Mouse (Mus musculus) gastrocnemius, postnatal 36 days (tissue): Measurements from ENCODE around the gene Mxd4. TPM values are rescaled to one million over a fixed set of nuclear protein-coding genes. Genes with fewer than 3 reads are reported as not detected.

Source experiments
- DNase-seq, 2 experiments: peaks; one replicate each; pipeline ENCODE4 v3.0.0; 2022
- intact Hi-C: fragments of 180-260 bp; cut with DNase I; formaldehyde crosslinking; loops from one replicate; pipeline ENCODE4 v1.15.1; 2025
- long read RNA-seq, 2 experiments: library from polyadenylated mRNA; stranded (forward); transcript quantifications; one replicate each; pipeline ENCODE4 v2.0.0; 2021
- total RNA-seq, 2 experiments: library from RNA; stranded (reverse); gene quantifications; 2 replicates each; pipeline ENCODE4 v1.2.3; 2021

The Mxd4 gene
- 10 to 100 TPM; 28.2 to 31.1 TPM for total RNA-seq
- long read RNA-seq, experiment 1, partial matches to known transcripts = 2 of 28 reads
- long read RNA-seq, experiment 1, other reads (novel, unspliced or antisense) = 22 of 28 reads
- long read RNA-seq, experiment 2, partial matches to known transcripts = 1 of 38 reads
- long read RNA-seq, experiment 2, other reads (novel, unspliced or antisense) = 34 of 38 reads

DNA sequence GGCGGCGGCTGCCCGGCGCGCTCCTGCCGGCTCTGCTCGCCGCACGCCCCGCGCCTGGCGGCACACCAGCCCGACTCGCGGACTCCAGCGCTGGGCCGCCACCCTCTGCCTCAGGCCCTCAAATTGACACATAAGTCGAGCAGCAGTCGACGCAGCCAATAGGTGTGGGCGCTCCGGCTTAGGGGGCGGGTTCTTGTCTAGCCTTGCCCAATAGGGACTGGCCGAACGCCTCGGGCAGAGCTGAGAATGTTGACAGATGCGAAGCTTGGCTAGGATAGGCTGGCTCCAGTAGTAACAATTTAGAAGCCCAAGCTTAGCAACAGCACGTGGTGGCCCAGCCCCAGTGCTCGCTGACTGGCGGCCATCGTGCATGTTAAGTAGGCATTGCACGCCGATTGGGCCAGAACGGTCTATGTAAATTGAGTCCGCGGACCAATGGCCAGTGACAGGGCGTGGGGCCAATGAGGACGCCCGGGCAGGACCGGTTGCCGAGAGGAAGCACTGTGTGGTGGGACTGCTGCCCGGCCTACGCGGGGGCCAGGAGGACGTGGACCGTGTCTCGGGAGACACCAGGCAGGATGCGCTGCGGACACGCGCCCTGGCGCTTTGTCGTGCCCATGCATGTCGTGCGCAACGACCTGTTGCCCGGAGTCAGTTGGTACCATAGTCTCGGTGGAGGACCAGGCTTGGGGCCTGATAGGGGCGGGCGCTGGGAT is at the start of gene Mxd4:
Mxd4 (minus strand) TSS at position 120 of the 716 bp plus-strand sequence.
- intact Hi-C loops = loop anchor here (2.0 to 10.0 kb wide), 4 partner anchors 17 to 533 kb away; partner anchors contain the start of genes Nelfa, Slbp, Tacc3 and Tmem129
- DNase-seq = peak; percentile 99 to 100

DNA sequence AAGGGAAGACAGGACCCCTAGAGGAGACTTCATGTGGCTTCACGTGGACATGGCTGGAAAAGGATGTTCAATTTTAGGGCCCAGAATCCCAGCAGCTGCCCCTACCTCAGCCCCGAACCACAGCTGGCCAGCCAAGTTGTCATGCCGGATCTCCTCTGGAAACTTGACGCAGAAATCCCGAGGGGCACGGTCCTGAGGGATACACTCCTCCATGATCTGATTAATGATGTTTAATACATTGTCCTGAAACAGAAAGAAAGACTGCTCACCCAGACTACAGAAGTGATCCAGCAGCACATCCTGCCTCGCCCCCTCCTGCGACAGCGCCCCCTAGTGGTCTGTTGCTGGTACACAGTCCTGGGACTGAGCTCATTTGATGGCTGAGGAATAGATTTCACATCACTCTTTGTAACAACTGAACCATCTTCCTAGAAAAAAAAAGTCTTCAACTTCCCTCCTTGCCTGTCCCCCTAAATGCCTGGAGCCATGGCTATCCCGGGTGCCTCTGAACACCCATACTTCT is 48.4 kb upstream of the Mxd4 start:
- DNase-seq = peak in 1 of 2 experiments; percentile 18
- intact Hi-C loops = loop anchor here (5.0 kb wide), 1 partner anchor 139 kb away; no protein-coding TSS in a partner anchor

DNA sequence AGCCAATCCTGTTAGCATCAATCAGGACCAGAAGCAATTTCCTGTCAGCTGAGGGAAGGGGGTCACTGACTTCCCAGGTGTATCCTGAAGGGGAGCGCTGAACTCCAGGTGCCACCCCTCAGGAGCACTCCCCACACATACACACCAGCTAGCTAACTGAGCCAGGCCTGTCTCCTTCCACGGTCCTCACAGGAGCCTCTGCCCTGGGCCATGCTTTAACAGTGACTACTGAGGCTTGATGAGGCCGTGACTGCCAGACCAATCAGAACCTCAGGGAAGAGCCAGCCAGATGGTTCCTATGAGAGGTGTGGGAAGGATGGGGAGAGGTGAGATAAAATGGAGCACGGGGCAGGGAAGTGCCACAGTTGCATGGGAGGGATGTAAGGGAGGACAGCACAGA is 47.5 kb upstream of the Mxd4 start:
- no peak for DNase-seq
- intact Hi-C loops = loop anchor here (5.0 kb wide), 1 partner anchor 138 kb away; no protein-coding TSS in a partner anchor

DNA sequence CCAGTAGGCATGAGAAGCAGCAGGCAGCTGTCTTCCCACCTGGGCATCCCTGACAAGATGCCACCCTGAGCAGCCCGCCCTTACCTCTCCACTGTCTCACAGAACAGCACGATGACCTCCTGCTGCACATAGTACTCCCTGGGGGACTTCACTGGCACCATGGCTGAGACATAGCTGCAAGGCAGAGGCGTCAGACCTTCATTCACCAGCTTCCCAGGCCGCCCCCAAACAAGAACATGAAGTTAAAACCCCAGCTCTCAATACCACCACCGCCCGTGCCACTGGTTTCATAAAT is 45.6 kb upstream of the Mxd4 start:
- intact Hi-C loops = no loop called here
- no peak for DNase-seq

DNA sequence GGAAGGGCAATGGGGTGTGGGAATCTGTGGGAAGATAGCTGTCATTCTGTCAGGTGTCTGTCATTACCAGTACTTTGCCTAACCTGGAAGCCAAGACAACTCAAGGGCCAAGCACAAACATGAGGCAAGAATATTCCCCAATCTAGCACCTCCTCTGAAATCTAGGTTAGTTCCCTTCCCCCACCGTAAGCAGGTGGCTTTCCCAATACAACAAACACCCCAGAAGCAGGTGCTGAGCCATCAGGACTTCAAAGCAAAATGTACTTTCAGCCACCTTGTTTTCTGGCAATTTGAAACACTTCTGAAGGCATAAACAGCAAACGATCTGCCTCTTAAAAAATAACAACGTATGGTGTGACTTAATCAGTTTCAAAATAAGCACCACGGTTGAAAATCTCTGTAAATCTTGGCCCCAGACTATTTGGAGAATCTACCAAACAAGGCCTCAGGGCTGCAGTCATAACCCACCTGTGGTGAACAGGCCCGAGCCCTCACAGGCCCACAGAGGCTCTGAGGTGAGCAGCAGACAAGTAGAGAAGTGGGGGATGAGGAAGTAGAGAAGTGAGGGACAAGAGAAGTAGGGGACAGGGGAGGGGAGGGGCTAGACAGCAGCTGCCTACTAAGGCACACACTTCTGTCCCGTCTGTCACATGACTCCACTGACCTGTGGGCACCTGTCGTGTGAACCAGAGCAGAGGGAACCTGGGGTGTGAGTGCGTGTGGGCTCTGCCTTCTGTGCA is 45.1 kb upstream of the Mxd4 start:
- DNase-seq = no peak
- intact Hi-C loops = no loop called here

DNA sequence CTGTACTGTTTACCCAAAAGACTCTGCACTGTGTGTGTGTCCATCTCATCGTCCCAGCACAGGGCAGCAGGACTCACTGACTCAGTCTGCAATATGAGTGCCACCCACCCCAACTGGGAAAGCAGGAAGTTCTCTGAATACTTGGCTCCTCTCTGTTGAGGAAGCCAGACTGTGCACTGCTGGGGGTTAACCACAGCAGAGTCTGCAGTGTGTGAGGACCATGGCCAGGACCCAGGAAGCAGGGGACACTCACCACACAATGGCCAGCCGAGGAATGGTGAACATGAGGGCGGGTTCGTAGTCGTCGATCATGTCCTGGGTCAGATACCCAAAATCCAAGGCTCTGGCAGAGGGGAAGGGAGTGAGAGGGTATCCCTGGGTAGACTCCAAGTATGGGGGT is 44.4 kb upstream of the Mxd4 start:
- intact Hi-C loops = no loop called here
- DNase-seq = no peak

DNA sequence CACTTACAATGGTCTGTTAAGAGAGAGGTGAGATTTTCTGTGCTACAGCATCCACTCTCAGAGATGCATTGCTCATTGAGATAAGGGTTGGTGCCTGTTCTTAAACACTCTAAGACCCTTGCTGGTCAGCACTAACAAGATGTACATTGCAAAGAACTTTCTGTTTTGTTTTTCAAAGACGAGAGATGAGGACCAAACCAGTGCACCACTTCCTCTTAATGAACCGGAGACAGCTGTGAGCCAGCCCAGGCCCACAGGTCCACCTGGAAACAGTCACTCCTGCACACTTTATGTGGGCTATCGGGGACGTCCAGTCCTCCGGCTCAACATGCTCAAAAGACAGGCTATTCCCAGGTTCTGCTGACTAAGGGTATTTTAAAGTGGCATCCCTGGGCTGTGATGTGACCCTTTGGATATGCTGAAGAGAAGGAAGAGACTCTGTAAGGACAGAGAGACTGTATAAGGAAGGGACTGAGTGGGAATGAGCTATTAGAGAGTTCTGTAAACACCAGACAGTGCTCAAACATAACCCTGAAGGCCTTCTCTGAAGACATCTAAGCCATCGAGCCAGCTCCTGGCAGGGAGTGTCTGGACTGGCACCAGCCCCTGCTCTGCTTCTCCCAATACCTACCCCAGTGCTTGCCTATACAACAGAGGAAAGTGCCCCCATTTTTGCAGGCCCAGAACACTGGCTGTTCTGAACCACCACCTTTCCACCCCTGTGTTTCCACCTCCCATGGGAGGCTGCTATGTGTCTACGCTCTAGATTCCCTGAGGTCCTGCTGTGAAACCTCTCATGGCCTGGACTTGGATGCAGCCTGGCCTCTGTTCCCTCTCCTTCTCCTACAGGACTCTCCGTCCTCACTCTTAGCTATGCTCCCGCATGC is 43.3 kb upstream of the Mxd4 start:
- intact Hi-C loops = no loop called here
- no peak for DNase-seq

DNA sequence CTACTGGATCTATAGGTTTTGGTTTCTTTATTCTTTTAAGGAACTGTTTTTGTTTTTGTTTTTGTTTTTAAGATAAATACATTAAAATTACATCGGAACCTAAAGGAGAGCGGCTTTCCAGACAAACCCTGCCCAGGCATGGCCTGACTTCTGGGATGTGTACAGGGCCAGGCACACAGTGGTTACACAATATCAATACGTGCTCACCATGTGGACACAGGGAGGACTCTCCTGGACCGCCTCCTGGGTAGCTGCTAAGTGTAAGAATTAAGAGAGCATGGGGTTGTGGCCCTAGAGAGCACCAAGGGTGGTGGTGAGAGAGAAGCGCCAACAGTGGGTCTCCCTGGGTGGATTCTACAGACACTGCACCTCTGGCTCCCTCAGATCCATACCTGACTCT is 42.0 kb upstream of the Mxd4 start:
- no peak for DNase-seq
- intact Hi-C loops = no loop called here

DNA sequence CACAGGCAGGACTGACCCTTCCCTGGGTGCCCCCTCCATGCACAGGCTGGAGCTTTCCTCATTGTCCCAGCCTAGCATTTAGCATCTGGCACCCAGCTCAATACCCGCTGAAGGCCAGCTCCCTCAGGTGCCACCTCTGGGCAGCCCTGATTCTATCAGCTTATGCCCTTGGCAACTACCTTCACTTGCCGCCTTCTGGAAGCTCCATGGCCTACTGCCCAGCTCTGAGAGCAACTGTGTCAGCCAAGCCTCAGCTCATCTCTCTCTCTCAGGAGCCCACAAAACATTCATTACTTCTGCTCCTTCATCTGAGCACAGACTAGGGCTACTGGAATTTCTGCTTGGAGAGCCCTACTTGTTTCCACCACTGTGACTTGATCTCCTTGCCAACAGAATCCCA is 38.0 kb upstream of the Mxd4 start:
- no peak for DNase-seq
- intact Hi-C loops = no loop called here

DNA sequence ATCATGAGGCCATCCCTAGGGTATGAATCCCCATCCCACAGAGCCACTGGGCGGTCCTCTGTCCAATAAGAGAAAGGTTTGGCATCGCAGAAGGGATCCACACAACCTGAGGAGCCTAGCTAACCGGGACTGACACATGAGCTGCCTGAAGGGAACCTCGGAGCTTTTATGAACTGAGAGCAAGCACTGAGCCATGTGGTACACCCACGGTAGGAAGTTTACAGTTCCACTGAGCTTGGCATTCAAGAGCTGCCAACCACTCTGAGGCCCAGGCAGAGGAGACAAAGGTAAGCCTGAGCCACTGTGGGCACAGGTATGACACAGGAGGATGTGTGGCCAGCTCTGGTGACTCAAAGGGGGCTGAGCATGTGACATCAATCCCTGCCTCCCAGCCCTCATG is 37.0 kb upstream of the Mxd4 start:
- DNase-seq = no peak
- intact Hi-C loops = no loop called here

DNA sequence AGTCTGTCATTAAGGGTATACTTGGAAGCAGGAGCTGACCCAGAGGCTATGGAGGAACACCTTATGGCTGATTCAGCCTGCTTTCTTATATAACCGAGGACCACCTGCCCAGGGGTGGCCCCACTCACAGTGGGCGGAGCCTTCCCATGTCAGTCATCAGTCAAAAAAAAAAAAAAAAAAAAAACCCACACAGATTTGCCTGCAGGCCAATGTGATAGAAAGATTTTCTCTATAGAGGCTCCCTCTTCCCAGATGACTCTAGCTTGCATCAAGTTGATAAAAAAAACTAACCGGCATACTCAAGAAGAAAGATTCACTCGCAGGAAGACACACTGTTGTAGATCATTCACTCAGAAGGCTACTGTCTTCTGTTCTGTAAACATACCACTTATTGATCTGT is 32.5 kb upstream of the Mxd4 start:
- no peak for DNase-seq
- intact Hi-C loops = no loop called here

DNA sequence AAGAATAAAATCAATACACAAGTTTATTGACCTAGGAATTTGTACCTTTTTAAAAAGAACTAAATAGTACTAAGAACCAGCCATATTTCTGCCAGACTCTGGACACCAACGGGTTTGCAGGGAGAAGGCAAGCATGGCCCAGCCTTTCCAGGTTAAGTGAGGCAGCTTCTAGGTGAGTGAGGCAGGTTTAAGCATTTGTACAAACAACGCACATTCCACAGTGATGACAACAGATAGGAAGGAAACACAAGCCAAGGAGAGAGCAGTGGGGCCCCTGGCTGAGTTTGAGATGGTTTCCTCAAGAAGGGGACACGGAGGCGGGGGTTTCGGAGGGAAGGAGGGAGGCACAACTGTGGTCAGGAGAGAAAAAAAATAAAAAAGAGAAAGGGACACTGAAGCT is 31.2 kb upstream of the Mxd4 start:
- DNase-seq = no peak
- intact Hi-C loops = no loop called here

DNA sequence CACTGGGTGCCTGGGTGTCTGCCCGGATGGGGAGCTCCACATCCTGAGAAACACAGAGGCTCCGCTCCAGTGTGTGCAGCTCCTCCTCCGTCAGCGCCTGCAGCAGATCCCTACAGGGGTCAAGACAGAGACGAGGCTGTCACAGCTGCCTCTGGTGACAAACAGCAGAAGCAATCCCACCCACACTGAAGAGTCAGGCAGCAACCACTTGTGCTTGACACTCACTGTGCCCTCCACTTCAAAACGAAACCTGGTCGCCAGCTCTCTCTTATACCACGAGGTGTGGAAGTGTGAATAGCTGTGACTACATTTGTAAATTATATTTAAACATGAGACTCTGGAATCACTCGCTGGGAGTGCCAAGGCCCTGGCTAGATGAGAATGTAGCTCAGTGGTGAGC is 30.2 kb upstream of the Mxd4 start:
- no peak for DNase-seq
- intact Hi-C loops = no loop called here

DNA sequence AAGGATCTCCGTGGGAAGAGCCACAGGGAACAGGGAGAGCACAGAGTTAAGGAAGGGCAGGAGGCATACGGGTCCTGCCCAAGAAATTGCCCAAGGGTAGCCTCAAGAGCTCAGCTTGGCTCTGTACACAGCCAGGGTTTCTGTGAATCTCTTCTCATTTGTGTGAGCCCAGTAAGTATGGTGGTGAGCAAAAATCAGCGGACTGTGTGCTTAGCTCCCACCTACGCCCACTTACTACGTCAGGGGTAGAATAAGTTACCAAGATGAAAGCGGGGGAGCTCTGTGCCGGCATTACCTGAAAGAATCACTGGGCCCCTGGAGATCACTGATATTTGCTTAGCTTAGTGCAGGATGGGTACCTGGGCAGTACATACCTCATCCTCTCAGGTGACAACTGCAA is 28.5 kb upstream of the Mxd4 start:
- no peak for DNase-seq
- intact Hi-C loops = no loop called here

DNA sequence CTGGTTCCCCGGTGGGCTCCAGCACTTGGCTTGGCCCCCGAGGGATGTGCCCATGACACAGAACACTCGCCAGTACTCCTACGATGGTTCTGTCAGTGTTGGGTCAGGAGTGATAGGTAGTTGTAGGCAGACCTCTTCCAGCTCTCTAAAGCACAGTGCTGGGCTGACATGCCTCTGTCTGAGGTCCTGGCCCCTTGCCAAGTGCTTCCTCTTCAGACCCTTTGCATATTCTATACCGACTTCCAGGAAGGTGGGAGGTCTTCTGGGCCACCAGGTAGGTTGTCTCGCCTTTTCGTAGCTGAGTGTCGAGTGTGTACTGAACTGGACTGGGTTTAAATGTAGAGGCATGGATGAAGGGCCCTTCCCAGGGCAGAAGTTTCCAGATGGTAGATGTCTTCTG is 26.1 kb upstream of the Mxd4 start:
- intact Hi-C loops = loop anchor here (5.0 kb wide), 1 partner anchor 329 kb away; no protein-coding TSS in a partner anchor
- no peak for DNase-seq

DNA sequence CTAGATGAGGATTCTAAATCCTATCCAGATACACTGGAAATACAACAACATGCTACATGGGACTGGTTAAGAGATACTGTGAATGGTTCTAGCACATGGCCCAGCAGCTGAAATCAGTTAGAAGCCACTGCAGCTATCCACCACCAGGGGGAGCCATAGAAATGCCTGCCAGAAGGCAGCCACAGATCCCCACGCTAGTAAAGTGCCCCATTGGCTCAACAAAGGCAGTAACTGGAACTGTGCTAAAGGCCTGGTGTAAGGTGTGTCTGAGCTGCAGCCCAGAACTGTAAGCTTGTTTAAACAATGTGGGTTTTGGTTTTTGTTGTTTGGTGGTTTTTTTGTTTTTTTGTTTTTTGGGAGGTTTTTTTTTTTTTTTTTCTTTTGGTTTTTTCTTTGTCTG is 22.8 kb upstream of the Mxd4 start:
- DNase-seq = peak; percentile 57 to 58
- intact Hi-C loops = loop anchor here (1.0 to 5.0 kb wide), 2 partner anchors 44 to 332 kb away; no protein-coding TSS in a partner anchor

DNA sequence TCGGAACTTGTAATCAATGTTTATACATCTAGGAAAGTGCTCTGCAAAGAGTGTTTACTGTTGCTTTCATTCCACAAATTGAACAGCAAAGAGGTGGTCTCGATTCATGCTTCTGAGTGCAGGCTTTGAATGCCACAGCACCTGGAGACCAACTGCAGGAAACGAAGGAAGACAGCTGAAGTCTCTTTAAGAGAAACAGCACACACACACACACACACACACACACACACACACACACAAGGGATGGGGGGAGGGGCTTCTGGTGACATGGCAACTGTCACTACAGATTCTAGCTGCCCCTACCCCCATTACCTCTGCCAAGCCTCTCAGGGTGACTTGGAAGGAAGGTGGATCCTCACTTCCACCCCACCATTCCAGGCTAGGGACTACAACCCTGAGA is 20.0 kb upstream of the Mxd4 start:
- DNase-seq = no peak
- intact Hi-C loops = no loop called here

DNA sequence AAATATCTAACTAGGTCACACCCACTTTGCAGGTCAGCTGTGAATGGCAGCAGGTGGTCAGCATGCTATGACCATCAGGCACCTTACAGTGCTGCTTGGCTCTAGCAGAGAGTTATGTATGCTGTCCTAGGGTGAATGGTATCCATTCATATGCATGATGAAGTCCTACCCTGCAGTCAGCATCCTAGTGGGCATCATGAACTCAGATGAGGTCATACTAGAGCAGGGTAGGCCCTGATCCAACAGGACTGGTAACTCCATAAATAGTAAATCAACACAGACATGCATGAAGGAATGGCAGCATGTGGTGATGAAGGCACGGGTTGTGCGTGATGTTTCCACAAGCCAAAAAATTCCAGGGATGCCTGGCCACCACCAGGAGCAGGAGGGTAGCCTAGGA is 18.3 kb upstream of the Mxd4 start:
- intact Hi-C loops = no loop called here

DNA sequence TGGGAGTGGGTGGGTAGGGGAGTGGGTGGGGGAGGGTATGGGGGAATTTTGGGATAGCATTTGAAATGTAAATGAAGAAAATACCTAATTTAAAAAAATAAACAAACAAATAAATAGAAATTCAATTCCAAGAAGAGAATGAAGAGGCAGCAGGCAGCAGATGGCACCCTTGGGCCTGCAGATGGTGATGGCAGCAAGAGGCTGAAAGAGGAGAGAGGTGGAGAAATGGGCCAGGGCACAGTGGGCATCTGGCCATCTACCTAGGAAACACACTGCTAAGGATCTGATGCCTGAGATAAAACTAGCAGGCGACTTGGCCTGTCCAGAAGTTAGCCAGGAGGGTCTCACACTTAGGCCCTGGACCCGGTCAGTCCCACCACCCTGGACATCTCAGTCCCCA is 17.4 kb upstream of the Mxd4 start:
- no peak for DNase-seq

More for the DNA sequence above, 18.3 kb upstream of the Mxd4 start:
- no peak for DNase-seq

DNA sequence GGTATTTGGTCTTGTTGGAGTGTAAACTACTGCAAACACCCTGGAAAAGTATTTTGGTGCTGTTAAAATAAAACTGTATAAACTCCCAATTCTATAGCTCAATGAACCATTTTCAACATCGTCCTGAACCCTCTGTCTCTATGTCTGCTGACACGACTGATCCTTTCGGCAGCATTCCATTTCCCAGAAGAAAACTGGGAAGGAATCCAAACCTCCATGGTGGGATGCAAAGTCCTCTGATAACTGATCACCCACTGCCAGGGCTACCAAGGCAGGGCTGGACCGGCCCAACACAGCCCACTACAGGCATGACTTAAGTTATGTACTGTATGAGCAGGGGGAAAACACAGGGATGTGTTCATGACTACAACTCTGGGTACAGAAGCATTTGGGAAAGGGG is 14.5 kb upstream of the Mxd4 start:
- no peak for DNase-seq
- intact Hi-C loops = no loop called here

More for the DNA sequence above, 17.4 kb upstream of the Mxd4 start:
- intact Hi-C loops = no loop called here
